Mouse (Mus musculus) ES-E14 (cell line): ENCODE results near the gene Nlgn2. TPM values are rescaled to one million over a fixed set of nuclear protein-coding genes. Genes with fewer than 3 reads are reported as not detected.
A peak's percentile ranks its signal among the peaks of the same experiment; 100 is the strongest.
"Not testable (repeated sequence)": the region's sequence is repeated elsewhere in the genome, so short reads cannot be mapped to it uniquely, and the experiment has no call there.

Experiments
- DNase-seq: peaks from one replicate; pipeline ENCODE4 v3.0.0-alpha.2; 2013; ENCODE audit warnings: low read depth, low spot score
- H3K27ac ChIP-seq: 2 replicates; pipeline ENCODE4 v1.5.1; 2012; ENCODE audit warnings: low read depth, mild to moderate bottlenecking, low read length, moderate library complexity, mixed read lengths; ENCODE audit not compliant: poor library complexity, insufficient read depth, severe bottlenecking
- H3K36me3 ChIP-seq: 2 replicates; pipeline ENCODE4 v1.6.1; 2012; ENCODE audit warnings: mild to moderate bottlenecking, low read length, moderate library complexity, mixed read lengths; ENCODE audit not compliant: control insufficient read depth, poor library complexity, insufficient read depth, severe bottlenecking
- H3K4me1 ChIP-seq, 2 experiments: fragments of 150-350 bp in 1 of 2; sonication (generic) in 1 of 2; 2 replicates each; pipeline ENCODE4 v1.6.1; 2012; ENCODE audit warnings: low read length in 2 of 2, mild to moderate bottlenecking in 1 of 2, mixed read lengths in 1 of 2; ENCODE audit not compliant: control insufficient read depth in 2 of 2, insufficient read depth in 2 of 2, poor library complexity in 1 of 2
- H3K4me3 ChIP-seq, 2 experiments: fragments of 150-350 bp in 1 of 2; sonication (generic) in 1 of 2; 2 replicates each; pipeline ENCODE4 v1.5.1; 2012; ENCODE audit warnings: low read length in 2 of 2, low read depth in 1 of 2, mild to moderate bottlenecking in 1 of 2, mixed read lengths in 1 of 2; ENCODE audit not compliant: insufficient read depth in 1 of 2, poor library complexity in 1 of 2, severe bottlenecking in 1 of 2
- H3K9ac ChIP-seq: 2 replicates; pipeline ENCODE4 v1.6.1; 2012; ENCODE audit warnings: low read depth, mild to moderate bottlenecking, low read length, mixed read lengths; ENCODE audit not compliant: poor library complexity, insufficient read depth, severe bottlenecking
- H3K9me3 ChIP-seq: fragments of 150-350 bp; sonication (generic); 2 replicates; pipeline ENCODE4 v1.6.1; 2012; ENCODE audit warnings: low read depth, mild to moderate bottlenecking, low read length; ENCODE audit not compliant: control insufficient read depth, insufficient read depth
- CHD2 ChIP-seq: IDR thresholded peaks from 2 replicates; pipeline ENCODE4 v1.6.1; 2014; ENCODE audit warnings: mild to moderate bottlenecking, low read depth, low read length, inconsistent platforms
- HCFC1 ChIP-seq: IDR thresholded peaks from 2 replicates; pipeline ENCODE4 v1.6.1; 2012; ENCODE audit warnings: low read length, inconsistent platforms, borderline replicate concordance; ENCODE audit not compliant: insufficient read depth
- MAFK ChIP-seq: IDR thresholded peaks from 2 replicates; pipeline ENCODE4 v1.6.1; 2014; ENCODE audit warnings: mild to moderate bottlenecking, low read depth, low read length, inconsistent platforms; ENCODE audit not compliant: insufficient read depth
- ZC3H11A ChIP-seq: IDR thresholded peaks from 2 replicates; pipeline ENCODE4 v1.6.1; 2012; ENCODE audit warnings: low read depth, mild to moderate bottlenecking, inconsistent platforms, low read length, borderline replicate concordance
- ZNF384 ChIP-seq: IDR thresholded peaks from 2 replicates; pipeline ENCODE4 v1.6.1; 2012; ENCODE audit warnings: low read depth, low read length, inconsistent platforms
- in situ Hi-C, 2 experiments: fragments of 600-800 bp; cut with MboI; formaldehyde crosslinking; loops; one replicate each; pipeline ENCODE4 v1.15.1; 2025; ENCODE audit warnings: low sequenced_read_pairs in 2 of 2, inconsistent platforms in 1 of 2; ENCODE audit not compliant: unreplicated experiment in 2 of 2
- total RNA-seq: library from RNA; depleted of rRNA; stranded (reverse); fragments of 300-350 nt; gene quantifications from 2 replicates; pipeline ENCODE4 v1.2.3, GENCODE M21; 2012

Nlgn2 gene
- total RNA-seq, 1 experiment = 8.9 TPM

DNA sequence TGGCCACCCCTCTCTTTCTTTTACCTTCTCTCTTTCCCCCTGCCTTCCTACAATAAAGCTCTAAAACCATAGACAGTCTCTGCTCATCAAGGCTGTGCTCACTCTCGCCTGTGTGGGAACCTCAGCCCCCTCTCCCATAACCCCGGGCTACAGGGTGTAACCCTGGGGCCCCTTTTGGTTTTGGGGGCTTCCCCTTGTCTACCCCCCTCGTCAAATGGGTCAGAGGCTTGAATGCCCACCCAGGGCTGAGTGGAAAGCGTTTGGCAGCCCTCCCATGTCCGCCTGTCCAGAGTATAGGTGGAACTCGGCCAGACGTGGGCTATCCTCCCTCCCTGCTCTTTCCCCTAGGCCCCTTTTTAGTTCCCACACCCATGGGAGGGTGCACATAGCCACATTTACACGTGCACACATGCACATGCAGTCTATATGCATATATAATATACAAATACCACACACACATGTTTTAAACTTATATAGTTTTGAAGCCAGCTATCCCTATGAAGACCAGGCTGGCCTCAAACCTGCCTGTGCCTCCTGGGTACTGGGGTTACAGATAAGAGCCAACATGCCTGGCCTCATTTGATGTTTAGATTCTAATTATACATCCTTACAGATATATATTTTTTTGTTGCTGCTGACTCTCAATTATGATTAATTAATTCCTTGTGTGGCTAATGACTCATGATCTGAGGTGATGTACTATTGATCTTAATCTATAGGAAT is 26.7 kb upstream of the Nlgn2 start:
- no peak overlapping the region for H3K9ac ChIP-seq
- H3K4me3 ChIP-seq = no peak overlapping the region
- no peak overlapping the region for H3K27ac ChIP-seq
- H3K36me3 ChIP-seq = no peaks in the 10 kb centered on the region
- no peak for DNase-seq
- in situ Hi-C loops = no loop called here
- H3K9me3 ChIP-seq = no peaks in the 10 kb centered on the region
- TF ChIP-seq MAFK (no peak), HCFC1 (no peak), CHD2 (no peak), ZNF384 (no peak), ZC3H11A (no peak)
- H3K4me1 ChIP-seq = peaks cover 2 to 5% of the 10 kb centered on the region in 2 experiments; a peak in 2 of 4 replicates

- in situ Hi-C loops = not testable (repeated sequence)
Measured at GRCm38 (mm10) chr11:69863729-69864128, 26.1 kb upstream of the Nlgn2 start.

DNA sequence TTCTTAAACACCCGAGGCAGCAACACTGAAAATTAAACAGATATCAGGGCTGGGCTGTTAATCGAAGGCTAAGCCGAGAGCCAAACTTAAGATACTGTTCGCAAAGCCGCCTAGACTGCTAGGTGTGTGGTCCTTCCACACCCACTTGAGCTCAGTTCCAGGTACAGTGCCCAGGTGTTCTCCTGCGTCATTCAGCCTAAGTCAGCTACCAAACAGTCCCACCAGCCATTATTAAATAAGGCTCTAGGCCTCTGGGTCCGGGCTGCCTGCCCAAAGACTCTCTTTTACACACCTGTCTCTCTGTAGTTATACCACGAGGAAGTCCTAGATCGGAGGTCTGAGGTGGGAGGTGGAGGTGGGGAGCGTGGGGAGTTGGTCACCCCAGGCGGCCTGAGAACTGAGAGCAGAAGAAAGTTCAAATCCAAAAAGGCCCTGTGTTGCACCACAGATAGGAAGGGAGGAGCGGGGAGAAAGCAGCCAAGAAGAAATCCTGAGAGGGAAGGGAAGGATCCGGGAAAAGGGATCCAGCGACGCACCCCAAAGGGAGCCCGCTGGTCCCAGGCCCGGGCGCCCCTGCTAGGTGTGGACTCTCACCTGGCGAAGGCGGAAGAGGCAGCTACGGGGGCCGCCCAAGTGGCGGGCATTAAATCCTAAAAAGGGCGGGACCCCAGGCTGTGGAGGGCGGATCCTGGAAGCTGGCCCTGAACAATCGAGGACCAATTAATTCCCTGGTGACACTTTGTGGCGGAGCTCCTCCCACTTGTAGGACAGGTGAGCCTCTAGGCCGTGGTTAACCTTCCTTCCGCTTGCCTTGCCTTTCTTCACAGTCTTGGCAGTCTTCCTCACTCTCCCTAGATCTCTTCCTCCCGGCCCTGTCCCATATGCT is 20.8 kb upstream of the Nlgn2 start, which contains the start of gene Tnk1:
Tnk1 (minus strand) TSS at position 618 of the 886 bp plus-strand sequence.
- DNase-seq = no peak
- in situ Hi-C loops = no loop called here
- peak within 1 kb of the TSS; percentile 67 for H3K9ac ChIP-seq
- TF ChIP-seq ZNF384 (no peak), ZC3H11A (no peak), CHD2 (no peak), HCFC1 (no peak), MAFK (no peak)
- no peak within 1 kb of the TSS for H3K27ac ChIP-seq
- H3K4me1 ChIP-seq = peaks cover 4 to 14% of the 10 kb centered on the region in 2 experiments; a peak in 2 of 4 replicates
- H3K4me3 ChIP-seq = peak within 1 kb of the TSS; percentile 53 to 65
- H3K36me3 ChIP-seq = peaks cover 4% of the 10 kb centered on the region; the same call in 1 of the 2 replicates
- no peaks in the 10 kb centered on the region for H3K9me3 ChIP-seq

More at GRCm38 (mm10) chr11:69863729-69864128, 26.1 kb upstream of the Nlgn2 start:
- H3K27ac ChIP-seq, H3K36me3 ChIP-seq, H3K4me1 ChIP-seq, DNase-seq, H3K4me3 ChIP-seq, H3K9ac ChIP-seq, H3K9me3 ChIP-seq: not testable (repeated sequence)

- DNase-seq = no peak
- Histone ChIP-seq H3K9me3 (no peaks in the 10 kb centered on the region), H3K27ac (no peak overlapping the region), H3K4me1 (peaks cover 4 to 14% of the 10 kb centered on the region in 2 experiments; a peak in 2 of 4 replicates), H3K4me3 (peak overlapping the region; percentile 52 to 58), H3K9ac (no peak overlapping the region), H3K36me3 (peaks cover 15% of the 10 kb centered on the region; the same call in 1 of the 2 replicates)
- in situ Hi-C loops = no loop called here
- TF ChIP-seq CHD2 = no peak
- TF ChIP-seq MAFK = no peak
- no peak for TF ChIP-seq HCFC1
- TF ChIP-seq ZC3H11A = no peak
- TF ChIP-seq ZNF384 = no peak
Measured at GRCm38 (mm10) chr11:69855347-69855746, 17.8 kb upstream of the Nlgn2 start.
